Mouse (Mus musculus) neutrophil, adult 83 days (primary cell): ENCODE data around the gene Ptgr1. TPM values are rescaled to one million over a fixed set of nuclear protein-coding genes. Genes with fewer than 3 reads are reported as not detected.

Experiments
- total RNA-seq, 2 experiments: library from RNA; stranded (reverse); gene quantifications; one replicate each; pipeline ENCODE4 v1.2.4; 2023

The Ptgr1 gene
- 10 to 100 TPM; 22.0 to 23.0 TPM for total RNA-seq

DNA sequence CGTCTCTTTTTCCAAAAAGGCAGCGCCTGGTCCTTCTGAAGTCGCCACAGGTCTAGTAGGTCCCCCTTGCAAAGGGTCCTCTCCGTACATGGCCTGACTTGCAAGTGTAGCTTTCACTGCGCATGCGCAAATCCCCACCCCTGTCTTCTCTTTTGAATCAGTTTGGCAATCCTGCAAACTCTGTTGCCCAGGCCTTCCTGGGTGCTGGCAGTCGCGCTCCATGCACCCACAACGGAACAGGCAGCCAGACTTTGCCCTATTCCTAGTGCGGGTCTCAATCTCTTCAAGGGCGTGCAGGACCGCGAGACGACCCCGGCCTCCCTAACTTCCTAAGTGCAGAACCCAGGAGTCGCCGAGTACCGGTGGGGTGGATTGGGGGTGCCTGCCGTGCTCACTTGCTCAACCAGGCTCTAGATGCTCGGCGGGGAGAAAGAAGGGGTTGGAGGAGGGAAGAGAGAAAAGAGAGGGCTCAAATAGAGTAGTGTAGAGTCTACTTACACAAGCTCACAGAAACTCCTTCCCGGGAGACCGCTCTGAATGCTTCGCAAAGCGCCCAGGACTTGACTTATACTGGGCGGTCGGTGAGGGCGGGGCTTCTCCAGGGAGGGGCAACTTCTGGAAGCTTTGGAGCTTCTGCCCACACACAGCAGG is at the start of gene Ptgr1:
Gene Ptgr1, minus strand, starts transcription at position 580 of the 651 bp plus-strand sequence.

DNA sequence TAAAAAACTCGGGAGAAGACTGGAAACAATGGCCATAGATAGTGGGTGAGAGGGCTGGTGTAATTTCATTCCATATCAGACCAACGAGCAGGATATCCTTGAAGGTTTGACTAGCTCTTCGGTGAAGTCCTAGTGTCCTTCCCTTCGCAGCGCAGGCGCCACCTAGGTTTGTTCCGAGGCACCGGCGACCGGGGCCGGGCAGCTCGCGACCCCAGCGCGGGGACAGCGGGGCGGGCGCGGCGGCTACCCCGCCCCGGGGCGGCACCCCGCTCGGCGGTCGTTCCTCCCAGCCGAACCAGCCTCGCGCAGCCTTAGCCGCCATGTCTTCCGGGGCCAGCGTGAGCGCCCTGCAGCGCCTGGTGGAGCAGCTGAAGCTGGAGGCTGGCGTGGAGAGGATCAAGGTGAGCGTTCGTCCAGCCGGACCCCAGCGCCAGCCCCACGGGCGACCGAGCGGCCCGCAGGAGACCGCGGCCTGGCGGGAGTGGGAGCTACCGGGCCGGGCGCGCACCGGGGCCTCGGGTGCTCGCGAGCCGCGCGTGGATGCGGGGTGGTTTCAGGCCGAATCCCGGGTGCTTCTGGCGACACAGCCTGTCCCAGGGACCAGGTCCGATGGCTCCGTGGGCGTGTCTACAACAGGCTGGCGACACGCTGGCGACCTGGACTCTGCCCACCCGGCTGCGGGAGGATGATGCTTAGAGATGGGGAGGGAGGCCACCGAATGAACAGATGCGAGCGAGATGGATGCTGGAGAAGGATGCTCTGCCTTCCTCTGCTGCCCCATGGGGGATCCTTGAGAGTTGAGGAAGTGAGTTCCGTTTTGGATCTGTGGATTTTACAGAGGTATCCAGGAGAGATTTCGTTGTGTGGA is 48.2 kb upstream of the Ptgr1 start, which contains the start of gene Gng10:
Gene Gng10, plus strand, starts transcription at position 171 of the 868 bp plus-strand sequence.

DNA sequence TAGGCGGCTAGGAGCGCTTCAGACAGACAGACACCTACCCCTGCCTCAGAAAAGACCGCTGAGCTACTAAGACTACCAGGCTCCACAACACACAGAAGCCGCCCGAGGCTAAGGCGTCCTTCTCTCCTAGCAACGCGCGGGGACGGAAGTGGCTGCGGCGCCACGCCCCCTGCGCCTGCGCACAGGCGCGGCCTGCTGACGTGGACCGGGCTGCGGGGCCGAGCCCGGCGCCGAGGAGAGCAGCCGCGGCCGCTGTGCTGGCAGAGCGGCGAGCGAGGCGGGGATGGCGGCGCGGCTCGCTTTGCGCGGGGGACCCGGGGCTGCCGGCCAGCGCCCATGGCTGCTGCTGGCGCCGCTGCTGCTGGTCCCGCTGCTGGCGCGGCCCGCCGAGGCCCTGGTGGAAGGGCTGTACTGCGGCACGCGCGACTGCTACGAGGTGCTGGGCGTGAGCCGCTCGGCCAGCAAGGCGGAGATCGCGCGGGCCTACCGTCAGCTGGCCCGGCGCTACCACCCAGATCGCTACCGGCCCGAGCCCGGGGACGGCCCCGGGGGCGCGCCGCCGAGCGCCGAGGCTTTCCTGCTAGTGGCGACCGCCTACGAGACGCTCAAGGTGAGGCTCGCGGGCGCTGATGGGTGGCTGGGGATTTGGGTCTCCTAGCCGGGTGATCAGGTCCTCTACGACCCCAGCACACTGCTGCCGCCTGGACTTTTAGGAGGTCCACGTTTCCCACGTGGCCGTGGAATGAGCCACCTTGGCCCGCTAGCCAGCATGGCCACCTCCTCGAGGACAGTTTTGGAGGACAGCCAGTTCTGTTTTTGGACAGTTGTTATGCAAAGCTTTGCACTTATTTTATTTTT is 16.3 kb upstream of the Ptgr1 start, which contains the start of gene Gm20503:
Gene Gm20503, plus strand, starts transcription at position 263 of the 858 bp plus-strand sequence.

DNA sequence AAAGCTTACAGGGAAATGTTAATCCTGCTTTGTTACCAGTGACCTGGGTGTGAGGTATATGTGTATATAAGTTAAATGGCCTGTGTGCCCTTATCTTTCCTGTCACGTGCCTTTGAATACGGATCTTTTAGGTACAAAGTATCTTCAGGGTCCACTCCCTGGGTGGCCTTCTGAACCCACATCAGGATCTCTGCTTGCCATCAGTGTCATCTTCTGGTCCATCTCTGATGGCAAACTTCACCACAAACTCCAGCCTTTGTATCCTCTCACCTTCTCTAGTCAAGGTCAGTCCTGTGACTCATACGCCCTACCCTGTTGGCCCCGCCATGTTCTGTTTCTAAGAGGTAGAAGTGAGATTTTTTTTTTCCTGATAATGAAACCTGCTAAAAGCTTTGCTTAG is 7.8 kb upstream of the Ptgr1 start, which contains the start of gene Dnajc25:
Gene Dnajc25, plus strand, starts transcription at position 301 of the 400 bp plus-strand sequence.

DNA sequence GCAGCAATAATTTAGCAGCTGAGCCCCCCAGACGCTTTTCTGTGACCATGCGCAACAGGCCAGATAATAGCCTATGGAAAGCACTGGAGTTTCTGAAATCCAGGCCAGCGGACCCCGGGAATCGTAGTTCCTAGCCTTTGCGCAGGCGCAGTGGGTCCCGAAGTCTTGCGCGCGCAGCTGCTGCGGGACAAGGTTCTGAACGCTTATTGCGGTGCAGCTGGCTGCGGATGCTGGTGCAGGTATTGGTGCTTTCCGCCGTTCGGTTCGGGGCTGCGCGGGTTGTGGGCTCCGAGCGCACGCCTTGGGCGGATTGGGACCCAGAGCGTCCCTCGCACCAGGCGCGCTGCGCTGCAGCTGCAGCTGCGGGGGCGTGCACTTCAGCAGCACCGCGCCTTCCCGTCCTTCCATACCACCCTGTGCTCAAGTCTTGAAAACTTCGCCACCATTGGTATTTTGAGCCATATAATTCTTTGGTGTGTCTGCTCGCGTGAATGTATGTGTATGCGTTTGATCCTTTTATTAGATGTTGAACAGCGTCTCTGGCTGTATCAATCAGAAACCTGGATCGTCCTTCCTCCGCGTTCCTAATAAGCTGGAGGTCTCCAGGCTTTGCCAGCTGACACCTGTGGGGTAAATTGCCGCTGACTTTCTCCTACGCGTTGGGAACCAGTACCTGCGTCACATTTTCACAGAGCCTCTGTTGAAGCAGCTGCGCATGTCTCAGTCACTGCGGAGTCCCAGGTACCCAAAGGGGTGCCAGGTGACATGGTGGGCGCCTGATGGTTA is 43.3 kb downstream of the Ptgr1 start, which contains the start of gene Zkscan16:
Gene Zkscan16, plus strand, starts transcription at position 209 of the 786 bp plus-strand sequence.

Other genes with a start within 250 kb of the Ptgr1 start
- gene Olfr267, start 199.4 kb downstream of the Ptgr1 start, total RNA-seq: not detected
- gene Ecpas, start 74.4 kb downstream of the Ptgr1 start, total RNA-seq: 10 to 100 TPM; 74.9 to 95.6 TPM
- gene Zkscan16, start 43.5 kb downstream of the Ptgr1 start, total RNA-seq: not detected
- 1 to 10 TPM; 5.8 to 7.1 TPM for gene Dnajc25, start 7.9 kb upstream of the Ptgr1 start, total RNA-seq
- gene Gm20503, start 16.1 kb upstream of the Ptgr1 start, total RNA-seq: 1 to 10 TPM; 2.1 to 2.3 TPM
- 10 to 100 TPM; 83.1 to 98.3 TPM for gene Gng10, start 48.0 kb upstream of the Ptgr1 start, total RNA-seq
- gene AI481877, start 151.9 kb upstream of the Ptgr1 start, total RNA-seq: not detected
- gene Ugcg, start 202.1 kb upstream of the Ptgr1 start, total RNA-seq: 10 to 100 TPM; 30.1 to 32.1 TPM